Mouse (Mus musculus) embryonic fibroblast, embryonic 13.5 days (primary cell): ENCODE results near the gene Wfdc9.

ENCODE experiments used
- CTCF ChIP-seq: IDR thresholded peaks from 2 replicates; pipeline ENCODE4 v1.5.1; 2011; ENCODE audit warnings: mild to moderate bottlenecking, control low read depth, low read length, moderate library complexity, borderline replicate concordance; ENCODE audit not compliant: insufficient read depth
- POLR2A ChIP-seq: IDR thresholded peaks from 2 replicates; pipeline ENCODE4 v1.6.1; 2011; ENCODE audit warnings: low read depth, mild to moderate bottlenecking, control low read depth, low read length, moderate library complexity

DNA sequence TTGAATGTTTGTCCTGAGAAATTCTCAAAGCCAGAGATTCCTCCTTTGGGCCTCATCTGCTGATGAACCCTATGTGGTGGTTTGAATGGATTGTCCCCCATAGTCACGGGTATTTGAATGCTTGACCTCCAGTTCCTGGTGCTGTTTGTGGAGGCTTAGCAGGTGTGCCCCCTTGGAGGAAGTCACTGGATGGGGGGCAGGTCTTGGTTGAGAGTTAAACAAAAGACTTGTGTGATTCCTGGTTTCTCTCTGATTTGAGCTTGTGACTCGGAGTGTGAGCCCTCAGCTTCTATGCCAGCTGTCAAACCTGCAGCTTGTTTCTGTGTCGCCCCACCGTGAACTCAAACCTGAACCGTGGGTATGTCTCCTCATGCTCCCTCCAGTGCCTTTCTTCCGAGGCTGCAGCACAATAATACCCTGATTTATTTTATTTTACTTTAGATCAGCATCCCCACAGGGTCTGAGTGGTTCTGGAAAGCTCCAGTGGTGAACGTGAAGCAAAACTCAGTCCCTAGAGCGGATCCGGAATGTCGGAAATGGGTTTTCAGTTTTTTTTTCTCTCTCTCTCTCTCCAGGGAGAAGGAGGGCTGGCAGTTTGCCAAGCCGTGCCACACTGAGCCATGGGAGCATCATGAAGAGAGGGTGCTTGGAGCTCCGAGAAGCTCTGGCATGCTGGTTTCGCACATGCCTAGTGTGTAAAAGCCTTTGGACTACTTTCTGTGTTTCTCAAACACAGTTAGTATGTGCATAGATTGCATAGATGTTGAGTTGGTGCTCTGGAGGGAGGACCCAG is 14.3 kb downstream of the Wfdc9 start:
- TF ChIP-seq CTCF (no peak), POLR2A (no peak)
